Mouse (Mus musculus) neural tube, embryonic 12.5 days (tissue): ENCODE results near the gene Plod3. TPM values are rescaled to one million over a fixed set of nuclear protein-coding genes. Genes with fewer than 3 reads are reported as not detected.

Experiments used
- ATAC-seq: fragments of 200-750 bp; cut with Nextera tagmentation; 2 replicates; pipeline ENCODE4 v1.8.0; 2017; ENCODE audit warnings: low read depth, mild to moderate bottlenecking, moderate TSS enrichment, moderate library complexity; ENCODE audit not compliant: low FRiP score
- H3K27ac ChIP-seq: fragments of 300-500 bp; sonication (generic); 2 replicates; pipeline ENCODE4 v1.5.1; 2016
- H3K27me3 ChIP-seq: fragments of 300-500 bp; sonication (generic); replicated peaks from 2 replicates; pipeline ENCODE4 v1.6.1; 2016; ENCODE audit warnings: mild to moderate bottlenecking
- H3K36me3 ChIP-seq: fragments of 300-500 bp; sonication (generic); 2 replicates; pipeline ENCODE4 v1.6.1; 2016; ENCODE audit warnings: mild to moderate bottlenecking
- H3K4me1 ChIP-seq: fragments of 300-500 bp; sonication (generic); 2 replicates; pipeline ENCODE4 v1.6.1; 2016
- H3K4me2 ChIP-seq: fragments of 300-500 bp; sonication (generic); replicated peaks from 2 replicates; pipeline ENCODE4 v1.6.1; 2016; ENCODE audit warnings: mild to moderate bottlenecking
- H3K4me3 ChIP-seq: fragments of 300-500 bp; sonication (generic); 2 replicates; pipeline ENCODE4 v1.5.1; 2016
- H3K9ac ChIP-seq: fragments of 300-500 bp; sonication (generic); 2 replicates; pipeline ENCODE4 v1.6.1; 2016; ENCODE audit warnings: mild to moderate bottlenecking
- H3K9me3 ChIP-seq: fragments of 300-500 bp; sonication (generic); 2 replicates; pipeline ENCODE4 v1.6.1; 2016; ENCODE audit warnings: mild to moderate bottlenecking
- WGBS: fragments of 180-500 bp; shearing (Covaris S2); methylation state at CpG from one replicate; pipeline ENCODE4 v1.1.7; 2016; 5-methylcytosine and 5-hydroxymethylcytosine counted together
- polyA plus RNA-seq: library from polyadenylated mRNA; unstranded; fragments of >200 nt; fragmentation: Nextera tagmentation; extraction: Ambion mirVana; gene quantifications from 2 replicates; pipeline ENCODE4 v1.2.1, GENCODE M21; 2016

The Plod3 gene
- polyA plus RNA-seq, 1 experiment from 2014 or later = 39.8 TPM

- no peak within 1 kb of the TSS for H3K4me3 ChIP-seq
- no peaks in the 10 kb centered on the region for H3K27me3 ChIP-seq
- no peak within 1 kb of the TSS for H3K4me2 ChIP-seq
- no peak within 1 kb of the TSS for H3K27ac ChIP-seq
- H3K9ac ChIP-seq = no peak within 1 kb of the TSS
- WGBS = 59% methylated on average over 6 of the region's 6 CpGs
- peaks cover 49% of the 10 kb centered on the region for H3K36me3 ChIP-seq
- no peaks in the 10 kb centered on the region for H3K9me3 ChIP-seq
- H3K4me1 ChIP-seq = peaks cover 25% of the 10 kb centered on the region
- no peak for ATAC-seq
These were observed 20.5 kb upstream of the Plod3 start, which contains the start of gene Cldn15 for GRCm38 (mm10) chr5:136966331-136966730. Gene Cldn15, plus strand, starts transcription at chr5:136966616.

GRCm38 (mm10) chr5:136966861-136967455 lies 19.9 kb upstream of the Plod3 start:
- ATAC-seq = no peak
- Histone ChIP-seq H3K27ac (no peak overlapping the region), H3K9ac (no peak overlapping the region), H3K4me2 (no peak overlapping the region), H3K4me3 (no peak overlapping the region), H3K9me3 (no peaks in the 10 kb centered on the region), H3K4me1 (peaks cover 21% of the 10 kb centered on the region), H3K27me3 (no peaks in the 10 kb centered on the region), H3K36me3 (peaks cover 49% of the 10 kb centered on the region)
- WGBS = 92% methylated on average over 4 of the region's 4 CpGs

DNA sequence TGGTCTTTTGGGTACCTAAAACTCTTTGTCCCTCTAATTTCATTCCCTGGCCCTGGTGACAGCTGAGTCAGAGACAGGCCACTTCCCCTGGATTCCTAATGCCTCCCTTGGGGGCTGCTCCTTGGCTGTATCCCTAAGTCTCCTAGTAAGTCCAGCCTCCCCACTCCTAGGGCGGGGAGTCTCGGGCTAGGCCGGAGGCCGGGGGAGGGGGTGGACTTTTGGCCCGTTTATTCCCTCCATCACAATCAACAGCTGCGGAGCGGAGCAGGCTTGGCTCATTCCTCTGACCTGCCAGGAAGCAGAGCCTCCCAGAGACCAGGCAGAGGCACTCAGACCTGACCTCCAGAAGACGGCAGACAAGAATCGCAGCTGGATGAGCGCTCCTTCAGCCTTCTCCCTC lies 19.2 kb upstream of the Plod3 start:
- no peak overlapping the region for H3K27ac ChIP-seq
- H3K27me3 ChIP-seq = no peaks in the 10 kb centered on the region
- WGBS = 79% methylated on average over 10 of the region's 10 CpGs
- H3K9ac ChIP-seq = no peak overlapping the region
- ATAC-seq = no peak
- no peak overlapping the region for H3K4me2 ChIP-seq
- no peaks in the 10 kb centered on the region for H3K9me3 ChIP-seq
- H3K36me3 ChIP-seq = peaks cover 49% of the 10 kb centered on the region
- H3K4me1 ChIP-seq = peaks cover 20% of the 10 kb centered on the region
- H3K4me3 ChIP-seq = no peak overlapping the region

GRCm38 (mm10) chr5:136970703-136971102 lies 16.1 kb upstream of the Plod3 start:
- H3K4me3 ChIP-seq = no peak overlapping the region
- no peaks in the 10 kb centered on the region for H3K27me3 ChIP-seq
- peaks cover 10% of the 10 kb centered on the region for H3K4me1 ChIP-seq
- WGBS = 58% methylated on average over 1 of the region's 1 CpGs
- no peak overlapping the region for H3K4me2 ChIP-seq
- no peak for ATAC-seq
- H3K36me3 ChIP-seq = peaks cover 22% of the 10 kb centered on the region
- H3K27ac ChIP-seq = no peak overlapping the region
- H3K9me3 ChIP-seq = no peaks in the 10 kb centered on the region
- no peak overlapping the region for H3K9ac ChIP-seq

- ATAC-seq = no peak
- H3K9ac ChIP-seq = no peak overlapping the region
- 77% methylated on average over 8 of the region's 8 CpGs for WGBS
These were observed 13.1 kb upstream of the Plod3 start for GRCm38 (mm10) chr5:136973670-136974069.

GRCm38 (mm10) chr5:136977769-136978168 lies 9.1 kb upstream of the Plod3 start:
- Histone ChIP-seq H3K9ac (no peak overlapping the region), H3K9me3 (no peaks in the 10 kb centered on the region), H3K4me3 (no peak overlapping the region), H3K27me3 (no peaks in the 10 kb centered on the region), H3K36me3 (peaks cover 19% of the 10 kb centered on the region), H3K4me2 (no peak overlapping the region), H3K27ac (no peak overlapping the region), H3K4me1 (no peaks in the 10 kb centered on the region)
- no peak for ATAC-seq
- WGBS = 79% methylated on average over 4 of the region's 4 CpGs

More at GRCm38 (mm10) chr5:136973670-136974069, 13.1 kb upstream of the Plod3 start:
- no peaks in the 10 kb centered on the region for H3K9me3 ChIP-seq
- H3K36me3 ChIP-seq = no peaks in the 10 kb centered on the region
- no peak overlapping the region for H3K4me2 ChIP-seq
- no peak overlapping the region for H3K27ac ChIP-seq
- no peak overlapping the region for H3K4me3 ChIP-seq
- H3K4me1 ChIP-seq = no peaks in the 10 kb centered on the region
- no peaks in the 10 kb centered on the region for H3K27me3 ChIP-seq

DNA sequence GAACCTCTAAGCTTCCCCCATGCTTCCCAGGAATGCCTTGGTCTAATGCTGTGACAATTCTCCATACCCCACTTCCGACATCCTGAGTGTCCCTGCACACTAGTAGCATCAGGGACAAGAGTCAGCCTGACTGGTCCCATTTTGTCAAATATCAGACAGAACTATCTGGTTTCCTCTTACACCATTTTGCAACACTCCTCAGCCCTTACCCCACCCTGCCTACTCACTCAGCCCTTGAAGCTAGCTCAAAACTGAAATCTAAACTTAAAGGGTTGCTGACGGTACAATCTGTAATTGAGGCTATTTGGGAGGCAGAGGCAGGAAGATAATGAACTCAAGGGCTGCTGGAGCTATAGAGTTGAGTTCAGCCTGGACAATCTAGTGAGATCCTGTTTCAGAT lies 7.1 kb upstream of the Plod3 start:
- Histone ChIP-seq H3K27me3 (no peaks in the 10 kb centered on the region), H3K9ac (no peak overlapping the region), H3K4me1 (no peaks in the 10 kb centered on the region), H3K27ac (no peak overlapping the region), H3K9me3 (no peaks in the 10 kb centered on the region), H3K4me2 (no peak overlapping the region), H3K36me3 (peaks cover 32% of the 10 kb centered on the region), H3K4me3 (no peak overlapping the region)
- 77% methylated on average over 2 of the region's 2 CpGs for WGBS
- no peak for ATAC-seq

DNA sequence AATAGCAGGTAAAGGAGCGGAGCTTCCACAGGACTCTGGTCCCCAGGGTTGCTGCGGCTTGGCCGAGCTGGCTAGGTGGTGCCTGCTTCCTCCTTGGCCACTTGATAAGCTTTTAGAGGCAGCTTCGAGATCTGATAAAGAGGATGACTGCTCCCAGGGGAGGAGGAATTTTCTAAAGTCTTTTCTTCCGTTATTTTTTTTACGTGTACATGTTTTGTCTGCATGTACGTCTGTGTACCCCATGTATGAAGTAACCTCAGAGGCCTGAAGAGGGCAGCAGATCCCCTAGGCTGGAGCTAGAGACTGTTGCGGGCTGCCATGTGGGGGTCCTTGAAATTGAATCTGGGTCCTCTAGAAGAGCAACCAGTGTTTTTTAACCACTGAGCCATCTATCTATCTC lies 5.8 kb upstream of the Plod3 start:
- ATAC-seq = no peak
- peaks cover 32% of the 10 kb centered on the region for H3K36me3 ChIP-seq
- no peak overlapping the region for H3K4me3 ChIP-seq
- no peak overlapping the region for H3K9ac ChIP-seq
- no peak overlapping the region for H3K27ac ChIP-seq
- H3K27me3 ChIP-seq = no peaks in the 10 kb centered on the region
- no peaks in the 10 kb centered on the region for H3K9me3 ChIP-seq
- H3K4me1 ChIP-seq = peaks cover 1% of the 10 kb centered on the region
- whole genome bisulfite sequencing = 90% methylated on average over 8 of the region's 8 CpGs
- no peak overlapping the region for H3K4me2 ChIP-seq

DNA sequence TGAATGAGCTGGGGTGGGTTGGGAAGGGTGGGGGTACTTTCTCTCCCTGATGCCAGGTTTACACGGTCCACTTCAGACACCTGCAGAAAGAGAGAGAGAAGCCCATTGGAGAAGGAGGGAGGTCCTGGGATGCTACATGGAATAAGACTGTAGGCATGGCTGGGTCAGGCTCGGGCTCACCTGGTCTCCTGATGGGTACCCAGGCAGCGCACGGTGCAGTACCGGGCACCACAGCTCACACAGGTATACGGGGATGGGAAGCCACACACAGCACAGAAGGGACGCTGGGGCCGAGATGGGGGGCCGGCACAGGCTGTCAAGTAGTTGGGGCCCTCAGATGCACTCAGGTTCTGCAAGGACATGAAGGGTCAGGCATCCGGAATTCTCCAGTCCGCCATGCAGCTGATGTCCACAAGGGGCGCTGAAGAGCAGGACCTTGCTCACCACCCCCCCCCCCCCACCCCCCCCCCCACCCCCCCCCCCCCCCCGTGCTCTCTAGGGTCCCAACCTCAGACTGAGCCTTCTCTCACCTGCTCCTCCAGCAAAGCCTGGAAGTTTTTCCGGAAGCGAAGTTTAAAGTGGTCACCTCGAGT lies 4.4 kb upstream of the Plod3 start:
- WGBS = 51% methylated on average over 15 of the region's 16 CpGs
- no peak for ATAC-seq

DNA sequence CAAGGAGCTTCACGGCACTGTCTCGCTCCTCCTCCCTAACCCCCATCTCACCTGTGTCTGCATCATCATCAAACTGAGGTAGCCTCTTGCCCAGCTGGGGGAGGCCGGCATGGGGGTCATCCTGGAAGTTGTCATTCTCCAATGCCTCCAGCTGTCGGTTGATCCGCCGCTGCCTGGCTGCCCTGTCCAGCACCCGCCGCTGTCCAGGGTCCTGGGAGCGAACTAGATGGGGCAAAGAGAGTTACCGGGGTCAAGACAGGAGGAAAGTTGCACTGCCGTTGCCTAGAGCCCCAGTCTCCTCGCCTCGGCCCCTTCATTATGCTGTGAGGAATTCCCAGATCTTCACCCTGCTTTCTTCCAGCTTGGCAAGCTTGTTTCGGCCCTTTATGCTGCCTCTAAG lies 2.0 kb upstream of the Plod3 start:
- no peaks in the 10 kb centered on the region for H3K9me3 ChIP-seq
- no peak overlapping the region for H3K27ac ChIP-seq
- H3K9ac ChIP-seq = no peak overlapping the region
- H3K4me3 ChIP-seq = no peak overlapping the region
- peaks cover 15% of the 10 kb centered on the region for H3K4me1 ChIP-seq
- peaks cover 44% of the 10 kb centered on the region for H3K36me3 ChIP-seq
- no peak overlapping the region for H3K4me2 ChIP-seq
- no peaks in the 10 kb centered on the region for H3K27me3 ChIP-seq
- 57% methylated on average over 14 of the region's 14 CpGs for WGBS
- no peak for ATAC-seq

More for the DNA sequence above, 4.4 kb upstream of the Plod3 start:
- Histone ChIP-seq H3K9ac (no peak overlapping the region), H3K9me3 (no peaks in the 10 kb centered on the region), H3K4me1 (peaks cover 4% of the 10 kb centered on the region), H3K27me3 (no peaks in the 10 kb centered on the region), H3K4me2 (no peak overlapping the region), H3K27ac (no peak overlapping the region), H3K36me3 (peaks cover 32% of the 10 kb centered on the region), H3K4me3 (no peak overlapping the region)

DNA sequence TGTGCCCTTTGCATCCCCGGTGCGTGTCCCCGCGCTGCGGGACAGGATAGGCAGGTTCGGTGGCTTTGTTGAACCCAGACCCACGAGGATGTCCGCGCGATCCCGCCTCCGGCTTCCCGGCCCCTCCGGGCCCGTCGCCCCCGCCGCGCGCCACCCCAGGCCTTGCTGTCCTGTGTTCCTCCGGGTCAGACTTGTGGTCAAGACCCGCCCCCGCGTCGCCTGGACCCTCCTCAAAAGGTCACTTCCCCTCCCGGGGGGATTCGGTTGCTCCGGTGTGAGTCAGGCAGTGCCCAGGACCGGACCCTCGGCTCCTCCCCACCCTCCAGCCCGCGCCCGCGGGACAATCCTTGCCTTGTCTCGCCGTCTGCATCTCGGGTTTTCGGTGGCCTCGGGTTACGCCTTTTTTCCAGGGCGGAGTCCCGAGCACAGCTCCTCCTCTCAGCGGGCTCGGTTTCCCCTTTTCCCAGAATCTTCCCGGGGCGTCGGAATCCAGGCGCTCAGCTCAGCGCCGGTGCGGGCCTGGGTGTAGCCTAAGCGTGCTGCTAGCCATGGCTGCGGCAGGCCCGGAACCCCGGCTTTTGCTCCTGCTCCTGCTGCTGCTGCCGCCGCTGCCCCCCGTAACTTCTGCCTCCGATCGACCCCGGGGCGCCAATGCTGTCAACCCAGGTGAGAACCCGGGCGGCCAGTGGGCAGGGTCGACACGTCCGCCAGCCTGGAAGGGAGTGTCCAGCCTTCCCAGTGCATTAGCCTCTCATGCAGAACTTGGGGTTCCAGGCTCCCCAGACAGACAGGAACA lies 517 bp downstream of the Plod3 start:
- peak overlapping the region; percentile 83 for H3K27ac ChIP-seq
- H3K4me3 ChIP-seq = peak overlapping the region; percentile 71
- H3K9ac ChIP-seq = peak overlapping the region; percentile 89
- H3K4me1 ChIP-seq = peaks cover 15% of the 10 kb centered on the region
- peaks cover 50% of the 10 kb centered on the region for H3K36me3 ChIP-seq
- peak; percentile 61 for ATAC-seq
- under 1% methylated on average over 67 of the region's 67 CpGs for WGBS
- peak overlapping the region; percentile 81 for H3K4me2 ChIP-seq
- H3K27me3 ChIP-seq = no peaks in the 10 kb centered on the region
- no peaks in the 10 kb centered on the region for H3K9me3 ChIP-seq

DNA sequence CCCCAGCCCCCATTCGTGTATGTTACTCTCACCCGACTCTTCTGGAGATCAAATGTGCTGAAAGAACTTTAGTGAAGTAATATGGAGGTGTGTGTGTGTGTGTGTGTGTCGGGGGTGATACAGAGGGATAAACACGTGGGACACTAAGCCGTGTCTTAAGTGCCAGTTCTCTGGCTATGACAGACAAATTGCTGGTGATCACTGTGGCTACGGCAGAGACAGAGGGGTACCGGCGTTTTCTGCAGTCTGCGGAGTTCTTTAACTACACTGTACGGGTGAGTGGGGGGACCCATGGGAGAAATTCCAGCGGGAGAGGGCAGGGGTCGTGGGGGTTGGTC lies 1.1 kb downstream of the Plod3 start, which contains the start of gene Znhit1:
Znhit1 (minus strand) TSS at position 88 of the 338 bp plus-strand sequence.
- Histone ChIP-seq H3K36me3 (peaks cover 56% of the 10 kb centered on the region), H3K4me2 (peak within 1 kb of the TSS; percentile 81), H3K27me3 (no peaks in the 10 kb centered on the region), H3K4me3 (peak within 1 kb of the TSS; percentile 71), H3K4me1 (peaks cover 15% of the 10 kb centered on the region), H3K9ac (peak within 1 kb of the TSS; percentile 89), H3K27ac (peak within 1 kb of the TSS; percentile 83), H3K9me3 (no peaks in the 10 kb centered on the region)
- 10% methylated on average over 12 of the region's 12 CpGs for WGBS
- 0 out of 2 replicates have a peak, but pooled peaks have one; percentile 8 for ATAC-seq
